Mouse (Mus musculus) neural tube, embryonic 10.5 days (tissue): Measurements from ENCODE around the gene Cplx3.

Experiments used
- DNase-seq: peaks from one replicate; pipeline ENCODE4 v3.0.0-alpha.2; 2017; ENCODE audit warnings: low spot score; ENCODE audit errors: extremely low spot score

Cplx3 gene

GRCm38 (mm10) chr9:57560861-57561710 is 45.0 kb downstream of the Cplx3 start, which contains the start of gene Scamp2:
Gene Scamp2 (plus strand): TSS chr9:57560943.
- peak; percentile 96 for DNase-seq

GRCm38 (mm10) chr9:57560263-57560662 is 45.8 kb downstream of the Cplx3 start:
- DNase-seq: no peak

- no peak for DNase-seq
Observed at GRCm38 (mm10) chr9:57559568-57559967, 46.5 kb downstream of the Cplx3 start.

GRCm38 (mm10) chr9:57558625-57559024 is 47.5 kb downstream of the Cplx3 start:
- no peak for DNase-seq

GRCm38 (mm10) chr9:57557215-57557614 is 48.9 kb downstream of the Cplx3 start:
- DNase-seq: no peak

- DNase-seq: no peak
Observed at GRCm38 (mm10) chr9:57554753-57555152, 51.3 kb downstream of the Cplx3 start.

GRCm38 (mm10) chr9:57553119-57553518 is 53.0 kb downstream of the Cplx3 start:
- DNase-seq: no peak

GRCm38 (mm10) chr9:57552139-57552887 is 53.8 kb downstream of the Cplx3 start, which contains the start of gene Mpi:
Gene Mpi (minus strand): TSS chr9:57552763.
- peak; percentile 60 for DNase-seq

- DNase-seq: no peak
Observed at GRCm38 (mm10) chr9:57550126-57550862, 55.8 kb downstream of the Cplx3 start.
